Mouse (Mus musculus): ENCODE measurements around the gene Gata2. TPM values are rescaled to one million over a fixed set of nuclear protein-coding genes. Genes with fewer than 3 reads are reported as not detected.

Gene Gata2
- polyA plus RNA-seq, 1 experiment, result 5.6 TPM

GRCm38 (mm10) chr6:88210182-88210581 is 16.5 kb downstream of the Gata2 start:
- no peaks in the 10 kb centered on the region; the same call in 1 of the 2 replicates for H3K4me1 ChIP-seq (ENCODE audit: control insufficient read depth, insufficient read depth, insufficient read length, low read length)
- no peaks in the 10 kb centered on the region for H3K36me3 ChIP-seq (ENCODE audit: control insufficient read depth, insufficient read depth, low read length)
- H3K27me3 ChIP-seq (ENCODE audit: control insufficient read depth, insufficient read depth, low read length), result peaks cover 5% of the 10 kb centered on the region
- no peak overlapping the region for H3K27ac ChIP-seq (ENCODE audit: insufficient read depth, low read depth, low read length)
- H3K4me3 ChIP-seq (ENCODE audit: low read depth, low read length), result no peak overlapping the region
- TF ChIP-seq POLR2A (IDR thresholded peaks at IDR 0.05; ENCODE audit: low read depth, low read length) (no peak), CTCF (IDR thresholded peaks at IDR 0.05; ENCODE audit: extremely low read depth, insufficient read length, insufficient replicate concordance, low read depth, low read length) (no peak)
- WGBS, result 61% methylated on average over 3 of the region's 3 CpGs

- WGBS, result 44% methylated on average over 6 of the region's 6 CpGs
- TF ChIP-seq CTCF (IDR thresholded peaks at IDR 0.05; ENCODE audit: extremely low read depth, insufficient read length, insufficient replicate concordance, low read depth, low read length), result no peak
- no peak for TF ChIP-seq POLR2A (IDR thresholded peaks at IDR 0.05; ENCODE audit: low read depth, low read length)
- Histone ChIP-seq H3K4me3 (ENCODE audit: low read depth, low read length) (no peak overlapping the region), H3K27me3 (ENCODE audit: control insufficient read depth, insufficient read depth, low read length) (no peaks in the 10 kb centered on the region), H3K4me1 (ENCODE audit: control insufficient read depth, insufficient read depth, insufficient read length, low read length) (no peaks in the 10 kb centered on the region), H3K27ac (ENCODE audit: insufficient read depth, low read depth, low read length) (no peak overlapping the region), H3K36me3 (ENCODE audit: control insufficient read depth, insufficient read depth, low read length) (no peaks in the 10 kb centered on the region)
Measured at GRCm38 (mm10) chr6:88215797-88216196, 22.1 kb downstream of the Gata2 start.

- TF ChIP-seq CTCF (IDR thresholded peaks at IDR 0.05; ENCODE audit: extremely low read depth, insufficient read length, insufficient replicate concordance, low read depth, low read length), result no peak
- TF ChIP-seq POLR2A (IDR thresholded peaks at IDR 0.05; ENCODE audit: low read depth, low read length), result no peak
- Histone ChIP-seq H3K27ac (ENCODE audit: insufficient read depth, low read depth, low read length) (no peak overlapping the region), H3K27me3 (ENCODE audit: control insufficient read depth, insufficient read depth, low read length) (no peaks in the 10 kb centered on the region), H3K36me3 (ENCODE audit: control insufficient read depth, insufficient read depth, low read length) (no peaks in the 10 kb centered on the region), H3K4me1 (ENCODE audit: control insufficient read depth, insufficient read depth, insufficient read length, low read length) (no peaks in the 10 kb centered on the region), H3K4me3 (ENCODE audit: low read depth, low read length) (no peak overlapping the region)
- 67% methylated on average over 4 of the region's 4 CpGs for WGBS
Measured at GRCm38 (mm10) chr6:88216199-88216598, 22.5 kb downstream of the Gata2 start.

- no peak for TF ChIP-seq POLR2A (IDR thresholded peaks at IDR 0.05; ENCODE audit: low read depth, low read length)
- no peak for TF ChIP-seq CTCF (IDR thresholded peaks at IDR 0.05; ENCODE audit: extremely low read depth, insufficient read length, insufficient replicate concordance, low read depth, low read length)
- Histone ChIP-seq H3K27ac (ENCODE audit: insufficient read depth, low read depth, low read length) (no peak overlapping the region), H3K36me3 (ENCODE audit: control insufficient read depth, insufficient read depth, low read length) (no peaks in the 10 kb centered on the region), H3K4me1 (ENCODE audit: control insufficient read depth, insufficient read depth, insufficient read length, low read length) (no peaks in the 10 kb centered on the region), H3K4me3 (ENCODE audit: low read depth, low read length) (no peak overlapping the region), H3K27me3 (ENCODE audit: control insufficient read depth, insufficient read depth, low read length) (no peaks in the 10 kb centered on the region)
- 34% methylated on average over 4 of the region's 4 CpGs for WGBS
Measured at GRCm38 (mm10) chr6:88219094-88219493, 25.4 kb downstream of the Gata2 start.

- Histone ChIP-seq H3K4me3 (ENCODE audit: low read depth, low read length) (no peak within 1 kb of the TSS), H3K27ac (ENCODE audit: insufficient read depth, low read depth, low read length) (no peak within 1 kb of the TSS), H3K36me3 (ENCODE audit: control insufficient read depth, insufficient read depth, low read length) (no peaks in the 10 kb centered on the region), H3K27me3 (ENCODE audit: control insufficient read depth, insufficient read depth, low read length) (no peaks in the 10 kb centered on the region), H3K4me1 (ENCODE audit: control insufficient read depth, insufficient read depth, insufficient read length, low read length) (no peaks in the 10 kb centered on the region)
- 55% methylated on average over 10 of the region's 10 CpGs for WGBS
- TF ChIP-seq POLR2A (IDR thresholded peaks at IDR 0.05; ENCODE audit: low read depth, low read length) (no peak), CTCF (IDR thresholded peaks at IDR 0.05; ENCODE audit: extremely low read depth, insufficient read length, insufficient replicate concordance, low read depth, low read length) (no peak)
Measured at GRCm38 (mm10) chr6:88221968-88222367, 28.3 kb downstream of the Gata2 start, which contains the start of gene Dnajb8. Gene Dnajb8 (plus strand): TSS chr6:88222268.

GRCm38 (mm10) chr6:88226570-88226994 is 32.9 kb downstream of the Gata2 start:
- H3K4me1 ChIP-seq (ENCODE audit: control insufficient read depth, insufficient read depth, insufficient read length, low read length), result no peaks in the 10 kb centered on the region
- H3K27ac ChIP-seq (ENCODE audit: insufficient read depth, low read depth, low read length), result no peak overlapping the region
- no peak overlapping the region for H3K4me3 ChIP-seq (ENCODE audit: low read depth, low read length)
- 39% methylated on average over 5 of the region's 5 CpGs for WGBS
- TF ChIP-seq CTCF (IDR thresholded peaks at IDR 0.05; ENCODE audit: extremely low read depth, insufficient read length, insufficient replicate concordance, low read depth, low read length), result no peak
- TF ChIP-seq POLR2A (IDR thresholded peaks at IDR 0.05; ENCODE audit: low read depth, low read length), result no peak
- no peaks in the 10 kb centered on the region for H3K36me3 ChIP-seq (ENCODE audit: control insufficient read depth, insufficient read depth, low read length)
- 0 out of 2 replicates have a peak, but pooled peaks cover 3% of the 10 kb centered on the region for H3K27me3 ChIP-seq (ENCODE audit: control insufficient read depth, insufficient read depth, low read length)

- no peak for TF ChIP-seq CTCF (IDR thresholded peaks at IDR 0.05; ENCODE audit: extremely low read depth, insufficient read length, insufficient replicate concordance, low read depth, low read length)
- TF ChIP-seq POLR2A (IDR thresholded peaks at IDR 0.05; ENCODE audit: low read depth, low read length), result no peak
- Histone ChIP-seq H3K36me3 (ENCODE audit: control insufficient read depth, insufficient read depth, low read length) (no peaks in the 10 kb centered on the region), H3K4me3 (ENCODE audit: low read depth, low read length) (no peak overlapping the region), H3K4me1 (ENCODE audit: control insufficient read depth, insufficient read depth, insufficient read length, low read length) (no peaks in the 10 kb centered on the region), H3K27me3 (ENCODE audit: control insufficient read depth, insufficient read depth, low read length) (0 out of 2 replicates have a peak, but pooled peaks cover 3% of the 10 kb centered on the region), H3K27ac (ENCODE audit: insufficient read depth, low read depth, low read length) (no peak overlapping the region)
- 46% methylated on average over 7 of the region's 7 CpGs for WGBS
Measured at GRCm38 (mm10) chr6:88227537-88227936, 33.8 kb downstream of the Gata2 start.

Data from small intestine, adult 2 months (tissue).